Mouse (Mus musculus): ENCODE data around the gene Wdsub1. TPM values are rescaled to one million over a fixed set of nuclear protein-coding genes. Genes with fewer than 3 reads are reported as not detected.

The Wdsub1 gene
- total and polyA plus RNA-seq, 2 experiments from 2014 or later = 42.8 to 268 TPM

GRCm38 (mm10) chr2:59806038-59806437, 76.4 kb downstream of the Wdsub1 start:
- H3K4me3 ChIP-seq (ENCODE audit: low read depth, low read length) = no peak overlapping the region
- H3K27me3 ChIP-seq (ENCODE audit: control insufficient read depth, insufficient read depth, low read length) = no peaks in the 10 kb centered on the region
- H3K27ac ChIP-seq (ENCODE audit: low read depth) = no peak overlapping the region
- H3K9ac ChIP-seq (replicated peaks; ENCODE audit: low read depth, low read length) = no peak overlapping the region
- ATAC-seq (ENCODE audit: insufficient read depth, low read depth) = no peak
- no peak for DNase-seq (ENCODE audit: low spot score)
- TF ChIP-seq EP300 (IDR thresholded peaks at IDR 0.05; ENCODE audit: low read depth) = no peak
- no peak for TF ChIP-seq CTCF (IDR thresholded peaks at IDR 0.05; ENCODE audit: low read depth)
- H3K9me3 ChIP-seq (replicated peaks; ENCODE audit: control insufficient read depth, low read length) = no peaks in the 10 kb centered on the region
- 65% methylated on average over 6 of the region's 6 CpGs for WGBS
- peaks cover 6% of the 10 kb centered on the region for H3K4me1 ChIP-seq (ENCODE audit: control insufficient read depth, insufficient read depth)
- no peak overlapping the region for H3K4me2 ChIP-seq (ENCODE audit: low read depth, low read length)
- peaks cover 52% of the 10 kb centered on the region for H3K36me3 ChIP-seq (replicated peaks; ENCODE audit: control insufficient read depth, insufficient read depth, low read length)

- ATAC-seq (ENCODE audit: insufficient read depth, low read depth) (no peak), DNase-seq (ENCODE audit: low spot score) (no peak)
- Histone ChIP-seq H3K9me3 (replicated peaks; ENCODE audit: control insufficient read depth, low read length) (no peaks in the 10 kb centered on the region), H3K36me3 (replicated peaks; ENCODE audit: control insufficient read depth, insufficient read depth, low read length) (peaks cover 54% of the 10 kb centered on the region), H3K4me1 (ENCODE audit: control insufficient read depth, insufficient read depth) (peaks cover 6% of the 10 kb centered on the region), H3K9ac (replicated peaks; ENCODE audit: low read depth, low read length) (no peak overlapping the region), H3K27ac (ENCODE audit: low read depth) (no peak overlapping the region), H3K4me2 (ENCODE audit: low read depth, low read length) (no peak overlapping the region), H3K4me3 (ENCODE audit: low read depth, low read length) (no peak overlapping the region), H3K27me3 (ENCODE audit: control insufficient read depth, insufficient read depth, low read length) (no peaks in the 10 kb centered on the region)
- 56% methylated on average over 2 of the region's 2 CpGs for WGBS
- TF ChIP-seq EP300 (IDR thresholded peaks at IDR 0.05; ENCODE audit: low read depth) = no peak
- TF ChIP-seq CTCF (IDR thresholded peaks at IDR 0.05; ENCODE audit: low read depth) = no peak
These were observed 76.8 kb downstream of the Wdsub1 start for GRCm38 (mm10) chr2:59805595-59805994.

- WGBS = 64% methylated on average over 8 of the region's 8 CpGs
- H3K27ac ChIP-seq (ENCODE audit: low read depth) = no peak overlapping the region
- no peak overlapping the region for H3K9ac ChIP-seq (replicated peaks; ENCODE audit: low read depth, low read length)
- H3K4me2 ChIP-seq (ENCODE audit: low read depth, low read length) = no peak overlapping the region
- ATAC-seq (ENCODE audit: insufficient read depth, low read depth) (no peak), DNase-seq (ENCODE audit: low spot score) (no peak)
- H3K36me3 ChIP-seq (replicated peaks; ENCODE audit: control insufficient read depth, insufficient read depth, low read length) = peaks cover 58% of the 10 kb centered on the region
- no peaks in the 10 kb centered on the region for H3K27me3 ChIP-seq (ENCODE audit: control insufficient read depth, insufficient read depth, low read length)
- TF ChIP-seq EP300 (IDR thresholded peaks at IDR 0.05; ENCODE audit: low read depth) (no peak), CTCF (IDR thresholded peaks at IDR 0.05; ENCODE audit: low read depth) (no peak)
- no peak overlapping the region for H3K4me3 ChIP-seq (ENCODE audit: low read depth, low read length)
- no peaks in the 10 kb centered on the region for H3K9me3 ChIP-seq (replicated peaks; ENCODE audit: control insufficient read depth, low read length)
- peaks cover 6% of the 10 kb centered on the region; the same call in 1 of the 2 replicates for H3K4me1 ChIP-seq (ENCODE audit: control insufficient read depth, insufficient read depth)
These were observed 79.5 kb downstream of the Wdsub1 start for GRCm38 (mm10) chr2:59802722-59803387.

All from heart, postnatal 0 days (tissue).